Mouse (Mus musculus): ENCODE data around the gene Pigk.

The Pigk gene

DNA sequence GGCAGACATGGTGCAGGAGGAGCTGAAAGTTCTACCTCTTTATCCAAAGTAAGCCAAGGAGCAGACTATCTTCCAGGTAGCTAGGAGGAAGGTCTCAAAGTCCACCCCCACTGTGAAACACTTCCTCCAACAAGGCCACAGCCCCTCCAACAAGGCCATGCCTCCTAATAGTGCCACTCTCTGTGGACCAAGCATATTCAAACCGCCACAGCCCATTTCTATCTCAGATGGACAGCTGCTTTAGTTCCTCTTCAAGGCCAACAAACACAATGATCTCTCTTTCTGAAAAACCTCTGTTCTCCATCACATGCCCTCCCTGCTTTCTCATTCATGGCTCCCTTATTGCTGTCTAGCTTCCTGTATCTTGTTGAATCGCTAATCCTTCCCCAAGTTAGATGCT lies 218.6 kb downstream of the Pigk start:
- no peak for DNase-seq (ENCODE audit: low read depth, low spot score)

DNA sequence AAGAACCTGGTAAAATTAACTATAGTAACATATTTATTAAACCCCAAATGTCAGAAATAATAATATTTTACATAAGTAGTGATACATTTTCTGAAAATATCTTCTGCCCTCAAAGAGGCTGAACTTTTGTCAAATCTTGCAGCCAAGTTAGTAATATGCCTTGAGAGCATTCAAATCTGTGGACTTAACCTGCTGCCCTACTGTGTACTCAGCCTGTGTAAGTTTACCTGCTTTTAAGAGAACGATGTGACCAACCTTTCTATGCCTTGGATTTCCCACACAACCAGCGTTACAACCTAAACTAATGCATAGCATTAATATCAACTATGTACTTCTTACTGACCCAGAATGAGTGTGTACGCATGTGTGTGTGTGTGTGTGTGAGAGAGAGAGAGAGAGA lies 219.8 kb downstream of the Pigk start:
- DNase-seq (ENCODE audit: low read depth, low spot score) = no peak

DNA sequence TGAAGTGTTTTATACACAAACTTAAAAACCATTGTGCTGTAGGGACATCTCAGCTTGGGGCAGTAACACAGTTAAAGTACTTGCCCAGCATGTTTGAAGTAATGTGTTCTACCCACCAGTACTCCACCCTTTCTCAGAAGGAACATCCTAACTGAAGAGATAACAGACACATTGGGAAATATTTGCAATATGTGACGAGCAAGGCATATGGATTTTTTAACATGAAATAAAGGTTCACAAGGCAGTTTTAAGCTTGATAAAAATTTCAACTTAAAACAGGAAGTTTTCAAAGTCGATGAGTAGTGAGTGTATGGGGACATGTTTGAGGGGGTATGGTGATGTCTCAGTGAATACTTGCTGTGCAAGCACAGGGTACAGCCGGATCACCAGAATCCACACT lies 222.4 kb downstream of the Pigk start:
- no peak for DNase-seq (ENCODE audit: low read depth, low spot score)

DNA sequence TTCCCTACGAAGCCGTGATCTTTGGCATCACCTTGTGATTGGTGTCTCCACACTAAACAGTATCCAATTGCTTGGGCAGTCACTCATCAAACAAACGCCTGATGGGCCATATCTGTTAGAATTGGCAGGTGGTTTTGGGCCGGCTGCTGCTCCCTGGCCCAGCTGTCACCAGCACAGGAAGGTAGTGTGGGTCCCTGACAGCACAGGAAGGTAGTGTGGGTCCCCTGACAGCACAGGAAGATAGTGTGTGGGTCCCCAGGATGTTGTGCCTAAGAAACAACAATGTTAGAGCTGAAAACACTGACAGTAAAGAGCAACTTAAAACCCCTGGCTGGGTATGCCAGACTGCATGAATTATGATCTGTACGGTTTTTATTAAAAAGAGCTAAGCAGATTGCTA lies 227.8 kb downstream of the Pigk start:
- no peak for DNase-seq (ENCODE audit: low read depth, low spot score)

DNA sequence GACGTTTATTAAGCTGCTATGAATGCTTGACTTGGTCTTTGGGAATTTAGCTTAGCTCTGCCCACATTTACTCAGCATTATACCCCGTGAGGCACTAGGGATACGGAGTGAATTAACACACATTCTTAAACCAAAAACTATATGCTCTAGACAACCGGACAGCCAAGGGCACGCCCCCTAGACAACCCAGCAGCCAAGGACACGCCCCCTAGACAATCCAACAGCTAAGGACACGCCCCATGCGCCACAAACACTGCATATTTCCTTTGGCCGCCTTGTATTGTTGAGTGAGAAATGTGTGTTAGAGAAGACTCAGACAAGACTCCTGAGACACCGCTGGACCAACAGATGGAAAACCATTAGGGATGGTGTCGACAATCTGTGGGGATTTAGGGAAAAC lies 229.1 kb downstream of the Pigk start:
- DNase-seq (ENCODE audit: low read depth, low spot score) = no peak

DNA sequence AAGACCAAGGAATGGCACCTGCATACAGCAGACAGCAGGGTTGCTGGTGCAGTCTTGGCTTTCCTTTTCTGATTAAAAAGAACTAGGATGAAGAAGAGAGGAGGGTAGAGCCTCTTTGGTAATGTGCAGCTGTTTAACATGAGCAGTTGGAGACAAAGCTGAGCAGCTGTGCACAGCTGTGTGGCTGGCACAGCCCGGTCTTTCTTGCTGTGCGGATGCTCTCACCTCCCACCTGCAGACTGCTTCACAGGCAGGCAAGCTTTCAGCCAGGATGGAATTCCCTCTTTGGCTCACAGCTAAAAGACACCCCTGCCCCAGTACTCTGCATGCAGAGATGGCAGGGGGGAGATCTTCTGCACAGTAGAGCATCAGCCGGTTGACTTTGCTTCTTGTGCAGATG lies 230.9 kb downstream of the Pigk start:
- no peak for DNase-seq (ENCODE audit: low read depth, low spot score)

DNA sequence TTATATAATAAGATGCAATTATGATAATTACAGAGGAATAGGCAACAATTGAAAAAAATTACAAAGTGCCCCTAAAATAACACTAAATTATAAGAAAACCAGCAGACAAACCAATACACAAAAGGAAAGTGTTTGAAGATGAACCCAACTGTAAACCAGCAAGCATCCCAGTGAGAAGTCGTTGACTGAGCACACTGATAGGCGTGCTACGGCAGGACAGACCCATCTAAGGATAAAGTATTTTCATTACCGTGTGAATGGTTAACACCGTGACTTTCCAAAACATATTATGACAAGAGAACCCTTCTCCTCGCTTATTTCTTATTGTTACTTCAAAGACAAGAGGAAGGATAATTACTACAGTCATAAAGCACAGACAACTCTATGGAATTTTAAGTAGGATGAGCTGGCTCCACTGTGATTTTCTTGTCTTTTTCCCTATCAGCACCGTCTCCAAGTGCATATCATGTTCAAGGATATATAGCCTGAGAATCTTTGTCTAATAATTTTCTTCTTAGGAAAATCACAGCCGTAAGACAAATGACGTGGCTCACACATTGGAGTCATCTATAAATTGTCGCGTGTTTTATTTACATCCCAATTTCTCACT lies 233.2 kb downstream of the Pigk start:
- no peak for DNase-seq (ENCODE audit: low read depth, low spot score)

DNA sequence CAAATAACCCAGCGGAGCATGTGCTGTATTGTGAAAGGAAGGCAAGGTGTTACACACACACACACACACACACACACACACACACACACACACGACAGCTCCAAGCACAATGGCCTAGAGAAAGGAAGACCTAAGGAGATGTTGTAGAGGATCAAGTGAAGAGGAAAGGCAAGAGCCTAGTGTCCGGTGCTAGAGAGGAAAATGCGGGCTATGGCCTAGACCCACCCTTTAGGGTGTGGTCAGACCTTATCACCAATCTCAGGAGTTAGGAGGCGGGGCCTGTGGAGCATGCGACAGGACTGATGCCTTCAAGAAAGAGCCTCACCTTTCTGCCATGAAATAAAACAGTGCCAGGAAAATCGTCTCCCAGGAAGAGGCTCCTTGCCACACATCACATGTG lies 234.7 kb downstream of the Pigk start:
- no peak for DNase-seq (ENCODE audit: low read depth, low spot score)

DNA sequence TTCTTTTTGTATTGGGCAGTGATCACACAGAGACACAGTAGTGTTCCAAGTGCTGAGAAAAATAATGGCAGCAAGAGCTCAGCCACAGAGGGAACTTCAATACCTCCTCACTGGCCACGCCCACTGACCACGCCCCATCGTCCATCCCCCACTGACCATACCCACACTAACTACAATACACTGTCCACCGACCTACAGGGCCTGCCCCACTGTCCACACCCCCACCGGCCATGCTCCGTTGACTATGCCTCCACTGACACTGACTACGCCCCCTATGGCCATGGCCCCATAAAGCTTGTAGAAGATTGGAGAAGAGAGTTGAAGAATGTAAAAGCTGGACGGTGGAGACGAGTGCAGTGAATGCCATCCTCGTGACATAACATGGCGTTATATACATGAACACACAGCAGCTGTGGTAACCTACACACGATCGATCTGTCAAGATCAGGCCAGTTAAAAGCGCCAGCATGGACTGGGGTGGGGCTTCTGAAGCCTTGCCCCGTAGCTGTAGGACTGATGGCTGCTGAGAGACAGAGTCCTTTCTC lies 235.4 kb downstream of the Pigk start:
- DNase-seq (ENCODE audit: low read depth, low spot score) = no peak

DNA sequence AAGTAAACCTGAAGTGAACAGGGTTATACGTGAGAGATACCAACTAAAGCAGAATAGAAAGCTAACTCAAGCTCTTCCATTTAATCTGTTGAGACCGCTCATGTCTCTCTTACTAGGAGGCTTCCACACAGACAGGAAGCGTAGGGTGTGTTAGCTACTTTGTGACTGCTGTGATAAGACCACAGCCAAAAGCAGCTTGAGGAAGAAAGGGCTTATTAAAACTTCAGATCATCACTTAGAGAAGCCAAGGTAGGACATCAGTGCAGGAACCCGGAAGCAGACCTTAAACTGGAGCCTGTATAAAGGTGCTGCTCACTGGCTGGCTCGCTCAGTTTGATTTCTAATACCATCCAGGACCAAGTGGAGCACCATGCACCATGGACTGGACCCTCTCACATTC lies 236.4 kb downstream of the Pigk start:
- no peak for DNase-seq (ENCODE audit: low read depth, low spot score)

DNA sequence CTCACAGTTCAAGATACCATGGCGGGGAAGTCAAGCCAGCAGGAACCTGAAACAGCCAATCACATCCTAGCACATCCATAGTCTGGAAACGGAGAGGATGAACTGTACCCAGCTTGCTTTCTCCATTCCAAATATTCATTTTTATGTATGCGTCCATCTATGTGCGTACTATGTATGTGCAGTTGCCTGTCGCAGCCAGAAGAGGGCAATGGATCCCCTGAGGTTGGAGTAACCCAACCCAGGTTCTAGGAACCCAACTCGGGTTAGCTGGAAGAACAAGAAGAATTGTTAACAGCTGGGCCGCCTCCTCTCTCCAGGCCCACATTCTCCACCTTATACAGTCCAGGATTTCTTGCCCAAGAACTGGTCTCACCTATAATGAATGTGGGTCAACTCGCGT lies 237.0 kb downstream of the Pigk start:
- no peak for DNase-seq (ENCODE audit: low read depth, low spot score)

DNA sequence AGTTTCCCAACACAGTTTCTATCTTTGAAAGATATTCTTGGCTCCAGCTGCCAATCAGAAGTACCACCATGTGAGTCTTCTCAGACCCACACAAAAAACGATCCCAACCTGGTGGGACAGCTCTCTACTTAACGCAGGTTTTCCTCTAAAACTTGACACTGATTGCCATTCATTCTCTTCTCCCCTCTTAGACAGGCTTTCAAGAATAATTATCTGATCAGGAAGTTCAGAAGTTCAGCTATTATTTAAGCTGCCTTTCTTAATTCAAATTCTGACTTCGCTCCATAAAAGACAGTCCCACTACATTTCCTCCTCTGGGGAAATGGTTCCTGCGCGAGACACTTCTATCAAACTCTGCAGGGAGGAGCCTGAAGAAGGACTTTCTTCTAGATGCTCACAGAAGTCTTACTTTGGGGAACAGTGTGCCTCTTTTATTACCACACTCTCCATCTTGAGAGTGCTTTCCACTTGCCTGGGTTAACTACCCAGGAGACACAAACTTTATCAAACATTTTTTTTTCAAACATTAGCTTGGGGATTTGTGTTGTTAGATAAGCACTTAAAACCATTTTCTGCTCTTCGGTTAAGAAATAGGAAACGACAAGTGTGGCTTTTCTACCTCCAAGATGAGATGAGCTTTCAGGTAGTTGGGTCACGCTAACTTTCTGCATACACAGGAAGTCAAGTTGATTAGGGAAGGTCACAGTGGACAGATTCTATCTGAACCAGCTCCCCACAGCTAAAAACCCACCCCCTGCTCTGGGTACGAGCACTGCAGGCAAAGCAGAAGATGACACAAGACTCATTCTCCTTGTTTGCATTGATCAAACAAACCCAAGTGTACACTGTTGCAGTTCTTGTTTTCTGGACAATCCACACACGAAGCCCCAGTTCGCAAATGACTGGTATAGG lies 238.0 kb downstream of the Pigk start:
- DNase-seq (ENCODE audit: low read depth, low spot score) = no peak

DNA sequence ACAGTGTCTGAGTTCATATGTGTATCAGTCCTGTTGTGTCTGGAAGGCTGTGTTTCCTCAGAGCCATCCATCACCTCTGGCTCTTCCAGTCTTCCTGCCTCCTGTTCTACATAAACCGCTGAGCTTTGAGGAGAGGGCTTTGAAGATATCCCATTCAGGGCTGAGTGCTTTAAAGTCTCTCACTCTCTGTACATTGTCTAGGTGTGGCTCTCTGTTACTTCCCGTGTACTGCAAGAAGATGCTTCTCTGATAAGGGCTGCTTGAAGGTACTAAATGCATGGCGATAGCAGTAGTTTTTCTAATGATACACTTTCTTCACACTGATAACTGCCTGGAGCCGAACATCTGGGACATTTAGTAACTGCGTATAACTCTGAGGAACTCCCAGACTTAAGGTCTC lies 242.1 kb downstream of the Pigk start:
- DNase-seq (ENCODE audit: low read depth, low spot score) = no peak

DNA sequence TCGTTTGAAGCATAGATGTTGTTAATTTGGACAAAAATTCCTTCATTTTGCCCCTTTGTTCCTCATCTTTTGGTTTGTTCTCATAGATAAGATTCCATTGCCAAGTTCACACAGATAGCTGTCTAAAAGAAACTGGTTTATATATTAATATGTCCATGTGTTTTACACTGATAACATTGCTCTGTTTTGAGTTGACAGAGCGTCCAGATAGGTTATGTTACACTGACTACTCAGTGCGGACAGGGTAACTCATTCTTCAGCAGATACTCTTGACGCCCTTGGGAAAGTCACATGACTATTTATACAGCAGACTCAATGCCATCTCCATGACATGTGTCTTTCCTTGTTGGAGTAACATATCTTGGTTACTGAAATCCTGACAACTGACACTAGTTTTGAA lies 242.9 kb downstream of the Pigk start:
- DNase-seq (ENCODE audit: low read depth, low spot score) = no peak

DNA sequence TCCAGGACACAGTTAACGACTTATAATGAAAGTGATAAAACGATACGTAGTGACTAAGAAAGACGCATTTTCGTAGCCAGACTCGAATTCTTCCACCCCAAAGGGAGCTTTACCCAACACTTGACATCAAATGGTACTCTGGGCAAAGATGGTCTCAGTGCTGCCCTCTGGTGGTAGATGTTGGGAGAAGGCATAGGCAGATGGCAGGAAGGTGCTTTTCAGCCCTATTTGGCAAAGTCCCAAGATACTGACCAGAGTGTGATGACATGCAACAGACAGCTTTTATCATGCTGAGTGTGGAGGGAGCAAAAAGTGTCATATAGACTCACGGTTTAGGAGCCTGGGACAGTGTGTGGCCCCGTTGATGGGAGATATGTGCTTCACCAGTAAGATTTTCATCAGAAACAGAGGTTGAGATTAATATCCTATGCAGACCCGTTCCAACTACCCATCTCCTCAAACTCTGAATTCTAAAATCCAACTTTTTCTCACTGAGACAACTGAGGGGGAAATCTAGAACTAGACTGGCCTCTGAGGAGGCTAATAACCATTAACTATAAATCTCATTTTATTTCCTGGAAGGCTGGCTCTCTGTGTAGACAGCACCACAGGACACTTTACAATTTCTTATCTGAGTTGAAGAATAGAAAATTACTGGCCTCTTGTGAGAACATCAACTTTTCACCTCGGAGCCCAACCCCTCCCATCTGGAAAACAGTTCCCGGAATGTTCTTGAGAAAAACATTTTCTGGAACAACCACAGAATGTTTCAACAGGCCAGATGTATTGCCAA lies 244.7 kb downstream of the Pigk start:
- peak; percentile 44 for DNase-seq (ENCODE audit: low read depth, low spot score)

DNA sequence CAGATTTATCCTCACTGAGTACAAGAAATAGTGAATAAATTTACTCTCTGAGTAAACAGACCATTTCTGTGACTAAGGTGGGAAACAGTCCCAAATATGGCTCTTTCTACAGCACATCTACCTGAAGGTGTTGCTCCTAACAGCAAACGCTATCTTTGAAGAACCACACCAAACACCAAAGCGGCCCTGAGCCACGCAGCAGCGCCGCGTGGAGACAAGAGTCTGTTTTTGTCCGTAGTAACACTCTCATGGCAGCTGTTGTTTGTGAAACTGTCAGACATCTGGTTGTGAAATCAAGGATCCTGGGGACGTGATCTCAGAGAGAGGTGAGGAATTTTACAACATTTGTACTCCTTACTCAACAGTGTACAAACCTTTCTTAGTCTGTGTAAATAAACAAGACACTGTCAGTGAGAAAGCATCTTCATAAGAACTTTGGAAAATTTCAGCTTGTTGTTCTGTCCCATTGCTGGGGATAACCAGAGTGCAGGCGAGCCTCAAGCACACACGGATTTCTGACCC lies 248.0 kb downstream of the Pigk start:
- DNase-seq (ENCODE audit: low read depth, low spot score) = no peak

DNA sequence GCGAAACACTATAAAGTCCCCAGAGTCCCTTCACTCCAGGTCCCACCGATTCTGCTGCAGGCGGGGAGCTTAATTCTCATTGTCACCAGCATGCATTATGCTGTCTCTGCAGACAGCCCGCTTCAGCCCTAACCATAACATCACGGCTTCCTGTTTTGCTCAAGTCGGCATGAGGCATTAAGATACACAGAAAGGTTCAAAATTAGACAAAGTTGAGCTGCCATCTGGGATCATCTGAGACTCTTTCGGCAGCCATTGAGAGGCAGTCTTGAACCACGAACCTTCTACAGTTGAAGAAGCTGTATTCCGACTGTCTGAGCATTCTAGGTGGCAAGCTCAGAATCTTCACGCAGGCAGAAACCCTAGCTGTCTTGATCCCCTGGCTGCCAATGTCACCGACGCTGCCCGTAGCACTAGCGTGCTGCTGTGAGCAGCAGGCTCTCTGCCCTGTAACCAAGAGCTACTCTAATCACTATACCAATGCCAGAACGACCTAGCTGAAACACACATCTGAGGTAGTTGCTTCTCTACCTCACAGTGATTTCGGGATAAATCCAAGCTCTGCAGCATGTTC lies 256.0 kb downstream of the Pigk start:
- no peak for DNase-seq (ENCODE audit: low read depth, low spot score)

DNA sequence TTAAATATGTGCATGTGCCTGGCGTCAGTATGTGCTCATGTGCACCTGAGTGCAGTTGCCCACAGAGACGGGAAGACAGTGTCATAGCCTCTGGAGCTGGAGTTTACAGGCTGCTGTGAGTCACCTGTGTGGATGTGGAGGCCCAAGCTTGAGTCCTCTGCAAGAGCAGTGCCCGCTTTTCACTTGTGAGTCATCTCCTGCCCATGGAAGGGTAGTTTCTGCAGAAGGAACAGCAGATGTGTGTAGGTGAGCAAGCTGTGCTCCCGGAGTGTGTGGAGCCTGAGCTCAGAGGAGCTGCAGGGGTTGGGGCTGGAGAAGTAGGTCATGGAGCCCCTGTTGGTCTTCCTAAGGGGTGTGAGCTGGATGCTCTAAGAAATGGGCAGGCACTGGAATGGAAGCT lies 257.5 kb downstream of the Pigk start:
- no peak for DNase-seq (ENCODE audit: low read depth, low spot score)

DNA sequence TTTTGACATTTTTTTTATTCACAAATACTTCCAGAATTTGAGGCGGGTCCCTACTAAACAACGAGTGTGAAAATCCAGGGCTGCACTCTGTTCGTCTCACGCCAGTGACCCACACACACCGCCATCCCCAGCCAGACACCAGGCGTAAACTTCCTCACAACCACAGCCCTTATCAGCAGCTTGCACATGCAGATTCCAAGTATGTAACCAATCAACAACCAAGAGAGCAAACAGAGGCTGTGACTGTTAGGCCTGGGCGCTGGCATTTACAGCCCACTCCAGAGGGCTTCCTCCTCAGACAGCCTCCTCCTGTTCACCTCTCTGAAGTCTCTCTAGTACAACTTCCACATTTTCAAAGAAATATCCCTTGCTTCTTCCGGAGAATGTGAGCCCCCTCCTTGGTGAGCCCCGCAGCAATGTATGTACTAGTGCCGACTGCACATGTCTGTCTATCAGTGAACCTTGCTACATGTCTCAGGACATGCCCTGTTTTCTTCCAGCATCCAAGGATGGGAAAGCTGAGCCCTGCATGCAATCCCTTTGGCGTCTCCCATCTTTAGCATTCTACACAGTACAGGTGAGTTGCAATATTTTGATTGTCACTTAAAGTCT lies 265.7 kb downstream of the Pigk start:
- no peak for DNase-seq (ENCODE audit: low read depth, low spot score)

DNA sequence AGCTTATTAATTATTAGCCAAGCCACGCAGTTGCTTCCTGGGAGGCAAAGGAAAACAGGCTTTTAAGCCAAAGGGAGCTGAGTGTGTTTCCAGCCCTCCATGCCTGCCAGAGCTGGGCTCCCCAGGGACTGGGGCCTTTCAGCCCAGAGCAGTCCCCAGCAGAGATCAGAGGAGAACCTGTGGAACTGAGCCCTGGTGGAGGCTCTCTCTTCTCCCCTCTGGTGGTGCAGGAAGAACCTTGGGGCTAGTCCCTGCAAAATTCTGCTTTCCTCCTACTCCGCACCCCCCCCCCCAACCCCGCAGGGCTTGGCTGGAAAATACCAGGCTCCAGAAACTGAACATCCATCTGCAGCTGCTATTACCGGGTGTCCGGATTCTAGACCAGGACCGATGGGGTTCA lies 266.5 kb downstream of the Pigk start:
- no peak for DNase-seq (ENCODE audit: low read depth, low spot score)
